Mouse (Mus musculus): ENCODE results near the gene Irgm1.
"Not testable (repeated sequence)": the region's sequence is repeated elsewhere in the genome, so short reads cannot be mapped to it uniquely, and the experiment has no call there.

Irgm1 gene

GRCm38 (mm10) chr11:48833078-48833730 is 38.3 kb downstream of the Irgm1 start:
- no peak for DNase-seq (ENCODE audit: low spot score)

- no peak for DNase-seq (ENCODE audit: low spot score)
Measured at GRCm38 (mm10) chr11:48831273-48831672, 40.2 kb downstream of the Irgm1 start.

- no peak for DNase-seq (ENCODE audit: low spot score)
Measured at GRCm38 (mm10) chr11:48830279-48830678, 41.2 kb downstream of the Irgm1 start.

- DNase-seq (ENCODE audit: low spot score), result no peak
Measured at GRCm38 (mm10) chr11:48827926-48828325, 43.6 kb downstream of the Irgm1 start.

- DNase-seq (ENCODE audit: low spot score), result peak; percentile 32
Measured at GRCm38 (mm10) chr11:48826752-48827096, 44.8 kb downstream of the Irgm1 start.

GRCm38 (mm10) chr11:48825979-48826751 is 45.3 kb downstream of the Irgm1 start, which contains the start of the genes Trim7 and Gm12184:
TSS of gene Trim7 (plus strand) at chr11:48826140.
TSS of gene Gm12184 (minus strand) at chr11:48826655.
- DNase-seq (ENCODE audit: low spot score), result not testable (repeated sequence)

GRCm38 (mm10) chr11:48824311-48824830 is 47.1 kb downstream of the Irgm1 start:
- no peak for DNase-seq (ENCODE audit: low spot score)

GRCm38 (mm10) chr11:48823536-48823972 is 47.9 kb downstream of the Irgm1 start:
- DNase-seq (ENCODE audit: low spot score), result peak; percentile 87

GRCm38 (mm10) chr11:48822768-48823512 is 48.5 kb downstream of the Irgm1 start:
- no peak for DNase-seq (ENCODE audit: low spot score)

- not testable (repeated sequence) for DNase-seq (ENCODE audit: low spot score)
Measured at GRCm38 (mm10) chr11:48821299-48821698, 50.2 kb downstream of the Irgm1 start.

- no peak for DNase-seq (ENCODE audit: low spot score)
Measured at GRCm38 (mm10) chr11:48820308-48820674, 51.2 kb downstream of the Irgm1 start.

- DNase-seq (ENCODE audit: low spot score), result no peak
Measured at GRCm38 (mm10) chr11:48819614-48820307, 51.7 kb downstream of the Irgm1 start.

- peak; percentile 91 for DNase-seq (ENCODE audit: low spot score)
Measured at GRCm38 (mm10) chr11:48818346-48818745, 53.1 kb downstream of the Irgm1 start.

- DNase-seq (ENCODE audit: low spot score), result no peak
Measured at GRCm38 (mm10) chr11:48817794-48818193, 53.7 kb downstream of the Irgm1 start.

- DNase-seq (ENCODE audit: low spot score), result peak; percentile 100
Measured at GRCm38 (mm10) chr11:48816800-48817665, 54.5 kb downstream of the Irgm1 start, which contains the start of gene Trim41. TSS of gene Trim41 (minus strand) at chr11:48817353.

GRCm38 (mm10) chr11:48816281-48816781 is 55.2 kb downstream of the Irgm1 start:
- DNase-seq (ENCODE audit: low spot score), result no peak

- no peak for DNase-seq (ENCODE audit: low spot score)
Measured at GRCm38 (mm10) chr11:48815851-48816250, 55.6 kb downstream of the Irgm1 start.

- DNase-seq (ENCODE audit: low spot score), result no peak
Measured at GRCm38 (mm10) chr11:48813782-48814181, 57.7 kb downstream of the Irgm1 start.
